ENCODE assay signal across 12 mouse cellular contexts in the genomic region with DNA sequence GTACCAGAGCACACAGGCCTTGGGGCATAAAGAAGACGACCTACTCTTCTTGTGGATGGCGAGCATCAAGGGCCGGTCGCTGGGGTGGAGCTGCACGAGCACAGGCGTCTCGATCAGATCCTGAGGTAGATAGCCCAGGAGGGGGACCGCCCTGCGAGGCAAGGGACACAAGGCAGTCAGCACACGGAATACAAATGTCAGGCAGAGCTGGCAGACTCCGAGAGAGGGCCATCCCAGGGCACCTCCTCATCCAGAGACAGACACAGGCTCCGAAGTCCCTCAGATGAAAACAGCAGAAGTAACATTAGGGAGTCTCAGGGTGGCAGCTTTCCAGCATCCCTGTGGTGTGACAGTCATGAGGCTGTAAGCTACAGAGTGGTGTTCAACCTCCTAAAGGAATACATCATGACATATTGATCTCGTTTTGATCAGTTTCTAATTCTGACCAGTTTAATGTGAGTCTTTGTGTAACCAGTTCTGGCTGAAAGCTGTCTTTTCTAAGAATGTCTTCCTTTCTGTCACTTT. TPM values are rescaled to one million over a fixed set of nuclear protein-coding genes. Genes with fewer than 3 reads are reported as not detected.
DNase-seq lines count a peak whose midpoint lies in the region; ATAC-seq and TF ChIP-seq lines count a peak whose summit lies in the region.
"Had no signal": no experiment of that assay in that cellular context is flagged by ENCODE, and none has a peak within 500 bp of the region (broad histone marks: within the 10 kb centered on the region; RNA-seq: fewer than 3 reads in every experiment).

No protein-coding gene starts in this region.

- H3K4me2 ChIP-seq in limb, embryonic 14.5 days (replicated peaks; ENCODE audit: low read depth, low read length, severe bottlenecking), result no peak overlapping the region
- H3K4me2 ChIP-seq: hindbrain, embryonic 15.5 days had no signal

- intact Hi-C loops in gastrocnemius, adult 2 months (cut with DNase I), result no loop called here
- intact Hi-C loops in left cerebral cortex, postnatal 4 days (cut with DNase I), result no loop called here

- H3K9me3 ChIP-seq in limb, embryonic 14.5 days (ENCODE audit: control insufficient read depth, low read length), result no peaks in the 10 kb centered on the region
- H3K9me3 ChIP-seq: hindbrain, embryonic 15.5 days had no signal

- peaks cover 19% of the 10 kb centered on the region for H3K4me1 ChIP-seq in limb, embryonic 14.5 days (ENCODE audit: control insufficient read depth, insufficient read depth, low read length)

- H3K27me3 ChIP-seq in limb, embryonic 14.5 days (ENCODE audit: control insufficient read depth, insufficient read depth, low read length), result no peaks in the 10 kb centered on the region
- H3K27me3 ChIP-seq: CH12.LX; hindbrain, embryonic 15.5 days had no signal

- no peak for ATAC-seq in limb, embryonic 14.5 days (ENCODE audit: low FRiP score, low read depth)

- H3K36me3 ChIP-seq in limb, embryonic 14.5 days (ENCODE audit: control insufficient read depth, insufficient read depth, low read length), result peaks cover 12% of the 10 kb centered on the region; the same call in 1 of the 2 replicates

- no peak for DNase-seq in gastrocnemius, adult 2 months
- DNase-seq in gastrocnemius, adult 18-20 months (ENCODE audit: low spot score), result no peak
- peak; percentile 55 for DNase-seq in left cerebral cortex, postnatal 4 days
- no peak for DNase-seq in left cerebral cortex, adult 8-10 months (ENCODE audit: low spot score in 2 of 2)
- peak; percentile 36 to 56 for DNase-seq in cerebellum, postnatal 25 days
- DNase-seq in limb, embryonic 14.5 days (ENCODE audit: low spot score), result no peak
- DNase-seq in natural killer cell, adult 2 months (ENCODE audit: low spot score in 2 of 2), result no peak
- no peak for DNase-seq in spleen, postnatal 4 days (ENCODE audit: low spot score in 2 of 2)
- DNase-seq: right cerebral cortex, postnatal 14 days had no signal

- no peak for TF ChIP-seq POLR2A in limb, embryonic 14.5 days (IDR thresholded peaks at IDR 0.05; ENCODE audit: borderline replicate concordance, extremely low read depth, insufficient read depth, insufficient read length)

- TF ChIP-seq CTCF in gastrocnemius, adult 2 months (IDR thresholded peaks at IDR 0.05), result no peak

- no peak overlapping the region for H3K4me3 ChIP-seq in gastrocnemius, adult 2 months
- H3K4me3 ChIP-seq in limb, embryonic 14.5 days (replicated peaks; ENCODE audit: low read length), result no peak overlapping the region
- H3K4me3 ChIP-seq: hindbrain, embryonic 15.5 days; myocyte had no signal

- no peak overlapping the region for H3K9ac ChIP-seq in limb, embryonic 14.5 days (ENCODE audit: low read depth, low read length, severe bottlenecking)
- H3K9ac ChIP-seq: hindbrain, embryonic 15.5 days had no signal

- peak overlapping the region; percentile 90 for H3K27ac ChIP-seq in gastrocnemius, adult 2 months
- peak overlapping the region; percentile 67 for H3K27ac ChIP-seq in limb, embryonic 14.5 days (replicated peaks; ENCODE audit: low read depth, low read length)
- H3K27ac ChIP-seq: hindbrain, embryonic 15.5 days had no signal

- WGBS in limb, embryonic 14.5 days, result 84% methylated on average over 13 of the region's 13 CpGs

RNA-seq across cellular contexts. Expression of gene Hes6, which starts 21.8 kb away (rescaled TPM):
- total RNA-seq in gastrocnemius, adult 2 months (2021), result 1 to 10 TPM; 4.4 to 7.9 TPM
- 1 to 10 TPM; 6.0 to 6.4 TPM for total RNA-seq in gastrocnemius, adult 18-20 months (2021)
- 10 to 100 TPM; 61.6 to 65.6 TPM for total RNA-seq in left cerebral cortex, postnatal 4 days (2021)
- total RNA-seq in left cerebral cortex, adult 8-10 months (2022), result 10 to 100 TPM; 17.5 to 22.3 (median 21.8) TPM
- 82.8 and 104 TPM in 2 replicates for polyA plus RNA-seq in limb, embryonic 14.5 days (2012; rRNA removed)
- 91.0 and 91.6 TPM in 2 replicates for polyA plus RNA-seq in limb, embryonic 14.5 days (2014; fragmentation: Nextera tagmentation; extraction: Ambion mirVana)

RNA-seq across cellular contexts. Expression of gene Per2, which starts 23.5 kb away (rescaled TPM):
- 10 to 100 TPM in 1 of 2 experiments, 1 to 10 TPM in 1; 3.9 to 10.8 TPM for total RNA-seq in gastrocnemius, adult 2 months (2021)
- total RNA-seq in gastrocnemius, adult 18-20 months (2021), result 1 to 10 TPM; 2.3 to 3.0 TPM
- total RNA-seq in left cerebral cortex, postnatal 4 days (2021), result 10 to 100 TPM in 1 of 2 experiments, 1 to 10 TPM in 1; 8.4 to 10.7 TPM
- 10 to 100 TPM; 18.4 to 36.8 (median 25.1) TPM for total RNA-seq in left cerebral cortex, adult 8-10 months (2022)
- polyA plus RNA-seq in limb, embryonic 14.5 days (2012; rRNA removed), result 8.3 and 10.5 TPM in 2 replicates
- 4.0 and 4.2 TPM in 2 replicates for polyA plus RNA-seq in limb, embryonic 14.5 days (2014; fragmentation: Nextera tagmentation; extraction: Ambion mirVana)

RNA-seq across cellular contexts. Expression of gene Ilkap, which starts 37.1 kb away (rescaled TPM):
- 10 to 100 TPM; 38.3 to 44.6 TPM for total RNA-seq in gastrocnemius, adult 2 months (2021)
- total RNA-seq in gastrocnemius, adult 18-20 months (2021), result 10 to 100 TPM; 35.4 to 40.1 TPM
- 10 to 100 TPM; 84.7 to 89.3 TPM for total RNA-seq in left cerebral cortex, postnatal 4 days (2021)
- total RNA-seq in left cerebral cortex, adult 8-10 months (2022), result 10 to 100 TPM; 48.1 to 54.9 (median 52.2) TPM
- 130 and 142 TPM in 2 replicates for polyA plus RNA-seq in limb, embryonic 14.5 days (2012; rRNA removed)
- 140 and 158 TPM in 2 replicates for polyA plus RNA-seq in limb, embryonic 14.5 days (2014; fragmentation: Nextera tagmentation; extraction: Ambion mirVana)

RNA-seq across cellular contexts. Expression of gene Traf3ip1, which starts 58.8 kb away (rescaled TPM):
- total RNA-seq in gastrocnemius, adult 2 months (2021), result 1 to 10 TPM; 3.3 to 4.1 TPM
- 1 to 10 TPM; 3.0 to 4.1 TPM for total RNA-seq in gastrocnemius, adult 18-20 months (2021)
- 10 to 100 TPM; 15.4 to 16.1 TPM for total RNA-seq in left cerebral cortex, postnatal 4 days (2021)
- total RNA-seq in left cerebral cortex, adult 8-10 months (2022), result 10 to 100 TPM; 12.5 to 15.3 (median 13.9) TPM
- polyA plus RNA-seq in limb, embryonic 14.5 days (2012; rRNA removed), result 14.2 and 16.7 TPM in 2 replicates
- 5.1 and 6.2 TPM in 2 replicates for polyA plus RNA-seq in limb, embryonic 14.5 days (2014; fragmentation: Nextera tagmentation; extraction: Ambion mirVana)

Comparison
In these comparisons a context has a peak if more than half of its experiments do, and no peak if none do; other contexts are left out.
1. DNase-seq: peak in left cerebral cortex, postnatal 4 days (single experiment) and cerebellum, postnatal 25 days (2 of 2); none in gastrocnemius, adult 2 months (single experiment), gastrocnemius, adult 18-20 months (single experiment), left cerebral cortex, adult 8-10 months (0 of 2), limb, embryonic 14.5 days (single experiment), natural killer cell, adult 2 months (0 of 2) and spleen, postnatal 4 days (0 of 2).